Mouse (Mus musculus): ENCODE measurements at regions not wholly inside any gene's neighbourhood (a gene's known extent, or its start where the extent isn't known, plus 50 kb on each side); places are given as distances from the start of the nearest gene placed in this dataset.

GRCm38 (mm10) chr17:45966736-45967135, 65.4 kb downstream of the Vegfa start:
- H3K9me3 ChIP-seq: no peaks in the 10 kb centered on the region
- no peaks in the 10 kb centered on the region for H3K36me3 ChIP-seq
- no peaks in the 10 kb centered on the region for H3K27me3 ChIP-seq
- H3K9ac ChIP-seq: no peak overlapping the region
- ATAC-seq (ENCODE audit: low FRiP score): no peak
- 53% methylated on average over 4 of the region's 4 CpGs for WGBS
- H3K4me3 ChIP-seq: no peak overlapping the region
- H3K27ac ChIP-seq: no peak overlapping the region
- no peak overlapping the region for H3K4me2 ChIP-seq
- H3K4me1 ChIP-seq (replicated peaks): 0 out of 2 replicates have a peak, but pooled peaks cover 5% of the 10 kb centered on the region

- Histone ChIP-seq H3K9ac (no peak overlapping the region), H3K4me2 (no peak overlapping the region), H3K27me3 (no peaks in the 10 kb centered on the region), H3K4me3 (no peak overlapping the region), H3K27ac (no peak overlapping the region), H3K9me3 (no peaks in the 10 kb centered on the region), H3K4me1 (replicated peaks) (0 out of 2 replicates have a peak, but pooled peaks cover 5% of the 10 kb centered on the region), H3K36me3 (no peaks in the 10 kb centered on the region)
- no peak for ATAC-seq (ENCODE audit: low FRiP score)
These were observed 68.1 kb downstream of the Vegfa start for GRCm38 (mm10) chr17:45964031-45964430.

- 70% methylated on average over 3 of the region's 3 CpGs for WGBS
- no peaks in the 10 kb centered on the region for H3K36me3 ChIP-seq
- H3K9ac ChIP-seq: no peak overlapping the region
- H3K4me3 ChIP-seq: no peak overlapping the region
- H3K4me1 ChIP-seq (replicated peaks): 0 out of 2 replicates have a peak, but pooled peaks cover 5% of the 10 kb centered on the region
- no peak for ATAC-seq (ENCODE audit: low FRiP score)
- H3K27ac ChIP-seq: no peak overlapping the region
- H3K4me2 ChIP-seq: no peak overlapping the region
- H3K9me3 ChIP-seq: no peaks in the 10 kb centered on the region
- H3K27me3 ChIP-seq: no peaks in the 10 kb centered on the region
These were observed 68.8 kb downstream of the Vegfa start for GRCm38 (mm10) chr17:45963332-45963731.

GRCm38 (mm10) chr17:45961626-45962319, 70.4 kb downstream of the Vegfa start:
- H3K27ac ChIP-seq: no peak overlapping the region
- no peaks in the 10 kb centered on the region for H3K9me3 ChIP-seq
- WGBS: 88% methylated on average over 16 of the region's 16 CpGs
- no peak overlapping the region for H3K4me3 ChIP-seq
- no peak overlapping the region for H3K9ac ChIP-seq
- no peaks in the 10 kb centered on the region for H3K36me3 ChIP-seq
- ATAC-seq (ENCODE audit: low FRiP score): no peak
- H3K27me3 ChIP-seq: no peaks in the 10 kb centered on the region
- no peak overlapping the region for H3K4me2 ChIP-seq
- 0 out of 2 replicates have a peak, but pooled peaks cover 3% of the 10 kb centered on the region for H3K4me1 ChIP-seq (replicated peaks)

- 91% methylated on average over 7 of the region's 7 CpGs for WGBS
- no peak overlapping the region for H3K9ac ChIP-seq
- no peak for ATAC-seq (ENCODE audit: low FRiP score)
These were observed 73.9 kb downstream of the Vegfa start for GRCm38 (mm10) chr17:45958094-45958881.

GRCm38 (mm10) chr17:45955481-45955880, 76.7 kb downstream of the Vegfa start:
- no peaks in the 10 kb centered on the region; the same call in 1 of the 2 replicates for H3K4me1 ChIP-seq (replicated peaks)
- ATAC-seq (ENCODE audit: low FRiP score): no peak
- H3K27me3 ChIP-seq: no peaks in the 10 kb centered on the region
- no peak overlapping the region for H3K4me2 ChIP-seq
- no peak overlapping the region for H3K27ac ChIP-seq
- H3K36me3 ChIP-seq: no peaks in the 10 kb centered on the region
- no peak overlapping the region for H3K9ac ChIP-seq
- no peaks in the 10 kb centered on the region for H3K9me3 ChIP-seq
- 71% methylated on average over 10 of the region's 10 CpGs for WGBS
- no peak overlapping the region for H3K4me3 ChIP-seq

More at GRCm38 (mm10) chr17:45958094-45958881, 73.9 kb downstream of the Vegfa start:
- H3K27ac ChIP-seq: no peak overlapping the region
- no peaks in the 10 kb centered on the region for H3K9me3 ChIP-seq
- no peaks in the 10 kb centered on the region for H3K4me1 ChIP-seq (replicated peaks)
- H3K4me3 ChIP-seq: no peak overlapping the region
- H3K36me3 ChIP-seq: no peaks in the 10 kb centered on the region
- no peaks in the 10 kb centered on the region for H3K27me3 ChIP-seq
- no peak overlapping the region for H3K4me2 ChIP-seq

GRCm38 (mm10) chr17:45954824-45955223, 77.3 kb downstream of the Vegfa start:
- no peak overlapping the region for H3K27ac ChIP-seq
- no peak overlapping the region for H3K4me2 ChIP-seq
- H3K27me3 ChIP-seq: no peaks in the 10 kb centered on the region
- H3K4me3 ChIP-seq: no peak overlapping the region
- no peaks in the 10 kb centered on the region for H3K36me3 ChIP-seq
- no peaks in the 10 kb centered on the region; the same call in 1 of the 2 replicates for H3K4me1 ChIP-seq (replicated peaks)
- no peak for ATAC-seq (ENCODE audit: low FRiP score)
- no peaks in the 10 kb centered on the region for H3K9me3 ChIP-seq
- 92% methylated on average over 7 of the region's 7 CpGs for WGBS
- no peak overlapping the region for H3K9ac ChIP-seq

- H3K27ac ChIP-seq: no peak overlapping the region
- H3K9ac ChIP-seq: no peak overlapping the region
- WGBS: 85% methylated on average over 8 of the region's 8 CpGs
- H3K4me2 ChIP-seq: no peak overlapping the region
- ATAC-seq (ENCODE audit: low FRiP score): no peak
- no peaks in the 10 kb centered on the region; the same call in 1 of the 2 replicates for H3K4me1 ChIP-seq (replicated peaks)
- H3K9me3 ChIP-seq: no peaks in the 10 kb centered on the region
- H3K36me3 ChIP-seq: no peaks in the 10 kb centered on the region
- H3K4me3 ChIP-seq: no peak overlapping the region
- H3K27me3 ChIP-seq: no peaks in the 10 kb centered on the region
These were observed 78.6 kb downstream of the Vegfa start for GRCm38 (mm10) chr17:45953523-45953922.

GRCm38 (mm10) chr17:45950533-45951164, 81.5 kb downstream of the Vegfa start:
- no peak for ATAC-seq (ENCODE audit: low FRiP score)
- Histone ChIP-seq H3K4me2 (no peak overlapping the region), H3K4me3 (no peak overlapping the region), H3K36me3 (no peaks in the 10 kb centered on the region), H3K9me3 (no peaks in the 10 kb centered on the region), H3K4me1 (replicated peaks) (no peaks in the 10 kb centered on the region; the same call in 1 of the 2 replicates), H3K27ac (no peak overlapping the region), H3K27me3 (no peaks in the 10 kb centered on the region), H3K9ac (no peak overlapping the region)
- WGBS: 63% methylated on average over 9 of the region's 9 CpGs

GRCm38 (mm10) chr17:45949141-45949540, 83.0 kb downstream of the Vegfa start:
- Histone ChIP-seq H3K9ac (no peak overlapping the region), H3K4me3 (no peak overlapping the region), H3K27ac (no peak overlapping the region), H3K36me3 (no peaks in the 10 kb centered on the region), H3K27me3 (no peaks in the 10 kb centered on the region), H3K4me2 (no peak overlapping the region), H3K9me3 (no peaks in the 10 kb centered on the region), H3K4me1 (replicated peaks) (no peaks in the 10 kb centered on the region; the same call in 1 of the 2 replicates)
- WGBS: 96% methylated on average over 6 of the region's 6 CpGs
- no peak for ATAC-seq (ENCODE audit: low FRiP score)

- H3K27me3 ChIP-seq: no peaks in the 10 kb centered on the region
- ATAC-seq (ENCODE audit: low FRiP score): no peak
- WGBS: 73% methylated on average over 5 of the region's 5 CpGs
These were observed 83.7 kb downstream of the Vegfa start for GRCm38 (mm10) chr17:45948314-45948935.

GRCm38 (mm10) chr17:45945005-45945404, 87.2 kb downstream of the Vegfa start:
- Histone ChIP-seq H3K27ac (no peak overlapping the region), H3K4me1 (replicated peaks) (no peaks in the 10 kb centered on the region; the same call in 1 of the 2 replicates), H3K4me2 (no peak overlapping the region), H3K4me3 (no peak overlapping the region), H3K36me3 (no peaks in the 10 kb centered on the region), H3K9ac (no peak overlapping the region), H3K9me3 (no peaks in the 10 kb centered on the region), H3K27me3 (no peaks in the 10 kb centered on the region)
- WGBS: 81% methylated on average over 3 of the region's 3 CpGs
- ATAC-seq (ENCODE audit: low FRiP score): no peak

More at GRCm38 (mm10) chr17:45948314-45948935, 83.7 kb downstream of the Vegfa start:
- Histone ChIP-seq H3K4me3 (no peak overlapping the region), H3K9me3 (no peaks in the 10 kb centered on the region), H3K9ac (no peak overlapping the region), H3K27ac (no peak overlapping the region), H3K4me1 (replicated peaks) (no peaks in the 10 kb centered on the region; the same call in 1 of the 2 replicates), H3K36me3 (no peaks in the 10 kb centered on the region), H3K4me2 (no peak overlapping the region)

All from hindbrain, embryonic 13.5 days (tissue).